Mouse (Mus musculus) liver, embryonic 14.5 days (tissue): Measurements from ENCODE around the gene Dnm3. TPM values are rescaled to one million over a fixed set of nuclear protein-coding genes. Genes with fewer than 3 reads are reported as not detected.

Experiments
- ATAC-seq: fragments of 200-750 bp; cut with Nextera tagmentation; 2 replicates; pipeline ENCODE4 v1.8.0; 2017; ENCODE audit warnings: moderate number of reproducible peaks, mild to moderate bottlenecking, moderate library complexity; ENCODE audit not compliant: insufficient read depth
- DNase-seq, 3 experiments: peaks; one replicate each; pipeline ENCODE4 v3.0.0-alpha.2; 2012 to 2013; ENCODE audit warnings: low read depth in 3 of 3, low spot score in 3 of 3
- H3K27ac ChIP-seq: fragments of 300-500 bp; sonication (generic); 2 replicates; pipeline ENCODE4 v1.5.1; 2014; ENCODE audit warnings: moderate library complexity, mild to moderate bottlenecking, control low read depth, inconsistent platforms
- H3K27me3 ChIP-seq: fragments of 300-500 bp; sonication (generic); 2 replicates; pipeline ENCODE4 v1.6.1; 2014; ENCODE audit warnings: mild to moderate bottlenecking, low read length, moderate library complexity; ENCODE audit not compliant: control insufficient read depth, insufficient read depth
- H3K36me3 ChIP-seq: fragments of 300-500 bp; sonication (generic); replicated peaks from 2 replicates; pipeline ENCODE4 v1.6.1; 2014; ENCODE audit warnings: low read depth; ENCODE audit not compliant: control insufficient read depth, insufficient read depth
- H3K4me1 ChIP-seq, 2 experiments: fragments of 200-500 bp in 1 of 2; fragments of 300-500 bp in 1 of 2; sonication (generic) in 1 of 2; replicated peaks; 2 replicates each; pipeline ENCODE4 v1.6.1; 2012 to 2014; ENCODE audit warnings: antibody characterized with exemption in 1 of 2, inconsistent platforms in 1 of 2, low read length in 1 of 2; ENCODE audit not compliant: control insufficient read depth in 2 of 2, insufficient read depth in 2 of 2
- H3K4me2 ChIP-seq: fragments of 300-500 bp; sonication (generic); 2 replicates; pipeline ENCODE4 v1.6.1; 2014; ENCODE audit warnings: low read depth, mild to moderate bottlenecking, control low read depth, moderate library complexity
- H3K4me3 ChIP-seq, 2 experiments: fragments of 200-500 bp in 1 of 2; fragments of 300-500 bp in 1 of 2; sonication (generic) in 1 of 2; 2 replicates each; pipeline ENCODE4 v1.5.1; 2012 to 2014; ENCODE audit warnings: low read depth in 2 of 2, low read length in 2 of 2, mild to moderate bottlenecking in 2 of 2, control low read depth in 1 of 2, inconsistent platforms in 1 of 2, moderate library complexity in 1 of 2; ENCODE audit not compliant: insufficient read depth in 1 of 2
- H3K9ac ChIP-seq: fragments of 300-500 bp; sonication (generic); replicated peaks from 2 replicates; pipeline ENCODE4 v1.6.1; 2014; ENCODE audit warnings: mild to moderate bottlenecking, control low read depth, moderate library complexity
- H3K9me3 ChIP-seq: fragments of 300-500 bp; sonication (generic); 2 replicates; pipeline ENCODE4 v1.6.1; 2016; ENCODE audit warnings: low read length, mixed read lengths; ENCODE audit not compliant: control insufficient read depth
- CTCF ChIP-seq: IDR thresholded peaks from 2 replicates; pipeline ENCODE4 v1.5.1; 2016; ENCODE audit warnings: antibody characterized with exemption, low read depth, control low read depth
- EP300 ChIP-seq: IDR thresholded peaks from 2 replicates; pipeline ENCODE4 v1.6.1; 2016; ENCODE audit warnings: antibody characterized with exemption, low read depth
- WGBS: fragments of 180-500 bp; shearing (Covaris S2); extraction: QIAGEN DNeasy Blood & Tissue Kit; methylation state at CpG from one replicate; pipeline ENCODE4 v1.1.7; 2014; ENCODE audit not compliant: insufficient replicate concordance; 5-methylcytosine and 5-hydroxymethylcytosine counted together
- polyA plus RNA-seq, 2 experiments: library from polyadenylated mRNA; depleted of rRNA in 1 of 2; stranded (reverse) in 1 of 2; unstranded in 1 of 2; fragments of >200 nt; fragmentation: Nextera tagmentation in 1 of 2; extraction: Ambion mirVana in 1 of 2; gene quantifications; 2 replicates each; pipeline versions ENCODE4 v1.2.1 to v1.2.3; 2012 to 2014

The Dnm3 gene
- polyA plus RNA-seq, 2 experiments, result 0.61 to 0.96 TPM

DNA sequence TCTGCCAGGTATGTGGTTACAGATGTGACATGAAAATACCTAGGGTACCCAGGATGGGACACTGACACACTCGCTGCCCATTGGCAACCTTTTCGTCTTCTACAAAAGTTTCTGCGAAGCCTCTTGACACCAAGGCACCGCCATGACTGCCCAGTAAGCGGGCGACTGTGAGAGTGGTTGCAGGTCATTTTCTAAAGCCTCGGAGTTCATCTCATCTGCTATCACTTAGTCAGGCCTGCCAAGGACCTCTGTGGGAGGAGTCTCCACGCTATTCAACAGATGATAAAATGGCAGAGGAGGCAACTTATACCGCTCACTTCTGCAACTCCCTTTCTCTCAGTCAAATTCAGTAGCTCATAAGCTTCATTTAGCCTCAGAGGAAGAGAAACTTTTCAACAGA lies 268.8 kb downstream of the Dnm3 start:
- H3K27me3 ChIP-seq, result no peaks in the 10 kb centered on the region

DNA sequence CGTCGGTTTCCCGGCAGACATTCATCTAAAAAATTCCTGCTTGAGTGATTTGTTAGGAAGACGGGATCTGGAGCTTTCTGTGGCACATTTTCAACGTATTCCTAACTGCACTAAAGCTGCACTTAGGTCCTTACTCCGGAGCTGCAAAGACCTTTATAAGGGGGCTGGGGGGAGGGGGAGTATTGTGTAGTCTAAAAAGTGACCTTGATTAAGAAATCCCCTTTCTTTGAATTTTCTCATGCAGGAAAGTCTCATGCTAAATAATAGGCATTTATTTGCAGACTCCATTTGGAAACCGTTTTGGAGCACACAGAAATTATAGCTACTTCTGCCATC lies 270.2 kb downstream of the Dnm3 start:
- H3K36me3 ChIP-seq, result no peaks in the 10 kb centered on the region
- 21% methylated on average over 7 of the region's 7 CpGs for WGBS

More for the DNA sequence above, 268.8 kb downstream of the Dnm3 start:
- Histone ChIP-seq H3K36me3 (no peaks in the 10 kb centered on the region), H3K27ac (no peak overlapping the region), H3K9ac (no peak overlapping the region), H3K9me3 (no peaks in the 10 kb centered on the region), H3K4me2 (no peak overlapping the region), H3K4me3 (no peak overlapping the region), H3K4me1 (peaks cover 0 to 7% of the 10 kb centered on the region in 2 experiments; a peak in 2 of 4 replicates)
- 75% methylated on average over 9 of the region's 9 CpGs for WGBS
- DNase-seq (no peak), ATAC-seq (no peak)
- TF ChIP-seq EP300, result no peak
- TF ChIP-seq CTCF, result no peak

DNA sequence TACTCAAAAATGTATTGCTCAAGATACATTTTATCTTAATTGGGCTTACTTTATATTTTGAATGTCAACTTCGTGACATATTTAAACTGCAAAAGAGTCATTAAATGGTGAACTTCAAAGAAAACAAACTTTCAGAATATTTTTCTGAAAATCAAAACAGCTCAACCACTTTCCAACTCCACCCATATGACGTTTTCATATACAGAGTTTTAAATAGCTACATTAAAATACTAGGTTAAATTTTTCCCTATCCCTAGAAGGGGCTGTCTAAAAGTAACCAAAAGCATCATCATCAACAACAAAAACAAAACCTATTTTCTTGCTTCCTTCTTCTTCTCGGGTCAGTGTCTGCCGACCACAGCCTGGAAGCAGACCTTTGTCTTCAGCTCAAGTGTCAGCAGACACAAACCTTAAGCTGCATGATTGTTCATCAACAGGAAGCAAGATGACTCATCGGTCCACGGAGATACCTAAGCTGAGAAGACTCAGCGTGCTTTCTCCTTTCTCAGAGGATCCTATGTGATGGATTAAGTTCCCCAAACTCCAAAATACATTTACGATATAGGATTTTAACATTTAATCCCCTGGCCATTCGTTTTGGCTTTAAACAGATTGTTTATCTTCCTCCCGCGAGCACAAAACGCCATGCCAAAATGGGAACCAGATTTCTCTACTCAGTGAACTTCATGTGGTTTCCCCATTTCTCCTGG lies 270.7 kb downstream of the Dnm3 start:
- peaks cover 0 to 7% of the 10 kb centered on the region in 2 experiments; a peak in 2 of 4 replicates for H3K4me1 ChIP-seq
- no peaks in the 10 kb centered on the region for H3K36me3 ChIP-seq
- 12% methylated on average over 12 of the region's 12 CpGs for WGBS
- no peaks in the 10 kb centered on the region for H3K9me3 ChIP-seq
- H3K27me3 ChIP-seq, result no peaks in the 10 kb centered on the region
- peak in 1 of 3 experiments; percentile 19 for DNase-seq
- H3K9ac ChIP-seq, result no peak overlapping the region
- no peak for ATAC-seq
- H3K27ac ChIP-seq, result no peak overlapping the region
- TF ChIP-seq EP300, result no peak
- no peak for TF ChIP-seq CTCF
- no peak overlapping the region for H3K4me3 ChIP-seq
- H3K4me2 ChIP-seq, result peak overlapping the region; percentile 15

More for the DNA sequence above, 270.2 kb downstream of the Dnm3 start:
- Histone ChIP-seq H3K27ac (no peak overlapping the region), H3K9ac (no peak overlapping the region), H3K9me3 (no peaks in the 10 kb centered on the region), H3K27me3 (no peaks in the 10 kb centered on the region), H3K4me2 (peak overlapping the region; percentile 15), H3K4me3 (no peak overlapping the region), H3K4me1 (peaks cover 0 to 7% of the 10 kb centered on the region in 2 experiments; a peak in 2 of 4 replicates)
- ATAC-seq (no peak), DNase-seq (no peak)
- no peak for TF ChIP-seq EP300
- no peak for TF ChIP-seq CTCF

DNA sequence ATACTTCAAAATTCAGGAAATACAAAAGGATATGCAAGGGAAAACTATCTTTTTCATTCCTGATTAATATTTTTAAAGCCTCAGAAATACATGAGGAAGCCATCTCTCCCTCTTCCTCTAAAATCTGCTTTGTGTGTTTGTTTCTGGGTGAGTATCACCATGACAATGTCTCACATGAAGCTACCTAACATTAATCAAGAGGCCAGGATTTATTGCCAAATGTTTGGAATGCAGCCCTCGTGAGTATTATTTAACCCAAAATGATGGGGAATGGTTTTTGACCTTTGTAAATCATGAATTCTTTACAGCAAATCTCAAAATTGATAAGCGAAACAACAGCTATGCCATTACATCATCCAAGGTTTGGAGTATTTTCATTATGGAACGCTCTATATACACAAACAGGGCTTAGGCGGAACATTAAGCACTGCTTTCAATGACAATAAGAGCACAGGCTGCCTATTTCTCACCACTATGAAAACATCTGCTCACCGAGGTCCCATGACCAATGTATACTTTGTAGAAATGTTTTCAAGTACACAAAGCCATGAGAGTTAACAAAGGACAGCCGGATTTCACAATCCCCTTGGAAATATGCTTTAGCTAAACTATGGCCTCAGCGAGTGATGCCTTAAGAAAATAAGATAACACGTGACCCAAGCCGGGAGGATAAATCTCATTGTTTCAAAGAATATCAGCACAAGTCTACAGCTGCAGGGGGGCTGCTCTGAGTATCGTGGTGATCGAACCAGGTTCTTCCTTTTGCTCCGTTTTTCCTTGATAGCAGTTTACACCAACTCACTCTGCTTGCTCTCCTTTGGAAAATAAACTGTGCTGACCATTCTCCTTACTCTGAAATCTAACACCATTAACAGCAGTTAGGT lies 275.1 kb downstream of the Dnm3 start:
- DNase-seq, result no peak
- Histone ChIP-seq H3K36me3 (no peaks in the 10 kb centered on the region), H3K4me2 (no peak overlapping the region), H3K4me1 (0 out of 4 replicates have a peak, but pooled peaks cover 0 to 2% of the 10 kb centered on the region in 2 experiments), H3K4me3 (no peak overlapping the region), H3K9ac (no peak overlapping the region), H3K27me3 (no peaks in the 10 kb centered on the region), H3K9me3 (no peaks in the 10 kb centered on the region), H3K27ac (no peak overlapping the region)
- no peak for TF ChIP-seq CTCF
- no peak for TF ChIP-seq EP300
- 55% methylated on average over 12 of the region's 12 CpGs for WGBS
- no peak for ATAC-seq

DNA sequence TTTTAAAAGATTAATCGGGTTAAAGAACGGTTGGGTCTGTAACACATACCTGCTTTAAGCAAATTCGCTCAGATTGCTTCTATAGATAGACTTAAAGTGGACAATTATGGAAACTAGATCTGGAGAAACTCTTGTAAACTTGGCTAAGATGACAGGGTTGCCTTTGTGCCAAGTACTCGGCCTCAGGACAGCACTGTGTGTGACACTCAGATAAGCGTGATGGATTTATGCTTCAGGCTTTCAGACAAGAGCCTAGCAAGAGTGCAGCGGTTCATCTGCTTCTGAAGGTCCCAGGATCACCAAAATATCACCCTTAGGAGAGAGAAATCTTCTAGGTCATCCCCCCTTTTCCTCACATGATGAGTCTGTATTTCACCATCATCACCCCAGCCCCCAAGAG lies 277.4 kb downstream of the Dnm3 start:
- no peak for ATAC-seq
- Histone ChIP-seq H3K4me1 (no peaks in the 10 kb centered on the region), H3K9ac (no peak overlapping the region), H3K4me2 (no peak overlapping the region), H3K27me3 (no peaks in the 10 kb centered on the region), H3K9me3 (no peaks in the 10 kb centered on the region), H3K36me3 (no peaks in the 10 kb centered on the region), H3K27ac (no peak overlapping the region), H3K4me3 (no peak overlapping the region)
- TF ChIP-seq EP300, result no peak
- TF ChIP-seq CTCF, result no peak
- 55% methylated on average over 6 of the region's 6 CpGs for WGBS
- no peak for DNase-seq
